Mouse (Mus musculus) B cell, adult 2 months (primary cell): ENCODE data around the gene Agpat3.

ENCODE experiments used
- DNase-seq, 2 experiments: peaks; one replicate each; pipeline ENCODE4 v3.0.0; 2022

The Agpat3 gene

GRCm38 (mm10) chr10:78292381-78292780 is 59.9 kb downstream of the Agpat3 start:
- no peak for DNase-seq

GRCm38 (mm10) chr10:78290730-78291535 is 61.4 kb downstream of the Agpat3 start:
- no peak for DNase-seq

GRCm38 (mm10) chr10:78288896-78289295 is 63.4 kb downstream of the Agpat3 start:
- no peak for DNase-seq

GRCm38 (mm10) chr10:78288135-78288534 is 64.2 kb downstream of the Agpat3 start:
- no peak for DNase-seq

- no peak for DNase-seq
Observed at GRCm38 (mm10) chr10:78287465-78288132, 64.7 kb downstream of the Agpat3 start.

GRCm38 (mm10) chr10:78285959-78286358 is 66.3 kb downstream of the Agpat3 start:
- DNase-seq: no peak

GRCm38 (mm10) chr10:78285409-78285808 is 66.9 kb downstream of the Agpat3 start:
- no peak for DNase-seq

- DNase-seq: no peak
Observed at GRCm38 (mm10) chr10:78284812-78285211, 67.5 kb downstream of the Agpat3 start.

GRCm38 (mm10) chr10:78282411-78282810 is 69.9 kb downstream of the Agpat3 start:
- no peak for DNase-seq

- DNase-seq: no peak
Observed at GRCm38 (mm10) chr10:78280486-78280885, 71.8 kb downstream of the Agpat3 start.

- peak; percentile 64 for DNase-seq
Observed at GRCm38 (mm10) chr10:78279210-78279609, 73.1 kb downstream of the Agpat3 start.

GRCm38 (mm10) chr10:78277835-78278234 is 74.5 kb downstream of the Agpat3 start:
- no peak for DNase-seq

GRCm38 (mm10) chr10:78276242-78276641 is 76.0 kb downstream of the Agpat3 start:
- no peak for DNase-seq

- DNase-seq: no peak
Observed at GRCm38 (mm10) chr10:78272932-78273331, 79.4 kb downstream of the Agpat3 start.

GRCm38 (mm10) chr10:78265881-78266280 is 86.4 kb downstream of the Agpat3 start:
- DNase-seq: no peak

- DNase-seq: peak; percentile 49 to 50
Observed at GRCm38 (mm10) chr10:78264735-78265134, 87.6 kb downstream of the Agpat3 start.

- DNase-seq: no peak
Observed at GRCm38 (mm10) chr10:78260916-78261650, 91.2 kb downstream of the Agpat3 start.

GRCm38 (mm10) chr10:78260322-78260721 is 92.0 kb downstream of the Agpat3 start:
- DNase-seq: no peak

GRCm38 (mm10) chr10:78259702-78260101 is 92.6 kb downstream of the Agpat3 start:
- no peak for DNase-seq

- DNase-seq: no peak
Observed at GRCm38 (mm10) chr10:78259230-78259629, 93.1 kb downstream of the Agpat3 start.

GRCm38 (mm10) chr10:78258142-78258675 is 94.1 kb downstream of the Agpat3 start:
- no peak for DNase-seq

GRCm38 (mm10) chr10:78255646-78256059 is 96.6 kb downstream of the Agpat3 start:
- no peak for DNase-seq

GRCm38 (mm10) chr10:78247206-78247605 is 105.1 kb downstream of the Agpat3 start:
- no peak for DNase-seq
